Mouse (Mus musculus) common myeloid progenitor, adult 5-6 weeks (primary cell): Measurements from ENCODE around the gene Amt. TPM values are rescaled to one million over a fixed set of nuclear protein-coding genes. Genes with fewer than 3 reads are reported as not detected.
"Not testable (repeated sequence)": the region's sequence is repeated elsewhere in the genome, so short reads cannot be mapped to it uniquely, and the experiment has no call there.

Experiments
- ATAC-seq: replicated peaks from 2 replicates; pipeline ENCODE4 v1.8.0; 2016; ENCODE audit warnings: low read depth, mild to moderate bottlenecking, moderate TSS enrichment, inconsistent platforms; ENCODE audit not compliant: poor library complexity, severe bottlenecking
- total RNA-seq: library from RNA; stranded (forward); fragments of 200-1000, 187-1606 nt; gene quantifications from 2 replicates; pipeline ENCODE4 v1.2.3, GENCODE M21; 2017

Gene Amt
- 0.82 TPM in 1 of 2 replicates, not detected in the other for total RNA-seq

GRCm38 (mm10) chr9:108296453-108297355, at the start of gene Amt:
Gene Amt (plus strand): TSS chr9:108296853.
- ATAC-seq = no peak

- no peak for ATAC-seq
Measured at GRCm38 (mm10) chr9:108248957-108249356, 47.7 kb upstream of the Amt start.

- no peak for ATAC-seq
Measured at GRCm38 (mm10) chr9:108251877-108252276, 44.8 kb upstream of the Amt start.

DNA sequence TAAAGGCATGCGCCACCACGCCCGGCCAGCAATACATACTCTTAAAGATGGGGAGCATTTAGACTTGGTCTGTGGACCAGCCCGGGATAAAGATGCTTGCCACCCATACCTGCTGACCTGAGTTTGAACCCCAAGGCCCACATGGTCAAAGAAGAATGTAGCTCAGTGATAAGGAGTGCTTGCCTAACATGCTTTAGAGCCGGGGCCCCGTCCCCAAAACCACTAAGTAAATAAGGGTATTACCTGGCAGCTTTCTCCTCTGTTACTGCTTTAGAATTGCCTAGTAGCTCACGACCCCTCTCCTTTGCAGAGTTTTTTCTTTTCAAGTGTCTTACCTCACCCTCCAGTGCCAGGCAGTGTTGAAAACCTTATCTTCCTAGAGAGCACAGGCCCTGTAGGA, 43.9 kb upstream of the Amt start:
- no peak for ATAC-seq

DNA sequence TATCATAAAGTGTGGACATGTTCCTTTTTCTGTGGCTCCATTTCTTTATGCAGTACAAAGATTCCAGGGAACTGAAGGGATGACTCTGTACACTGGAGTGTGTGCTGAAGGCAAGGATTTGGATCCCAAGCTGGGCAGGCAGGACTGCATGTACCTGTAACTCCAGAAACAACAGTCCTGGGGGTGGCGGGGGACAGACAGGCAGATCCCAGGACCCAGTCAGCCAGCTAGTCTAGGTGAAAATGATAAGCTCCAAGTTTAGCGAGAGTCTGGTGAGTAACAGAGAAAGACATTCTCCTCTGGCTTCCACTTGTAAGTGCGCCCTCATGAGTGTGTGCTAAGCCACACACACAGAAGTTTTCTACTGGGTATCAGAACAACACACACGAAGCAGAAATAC, 36.1 kb upstream of the Amt start:
- no peak for ATAC-seq

- no peak for ATAC-seq
Measured at GRCm38 (mm10) chr9:108261865-108262264, 34.8 kb upstream of the Amt start.

DNA sequence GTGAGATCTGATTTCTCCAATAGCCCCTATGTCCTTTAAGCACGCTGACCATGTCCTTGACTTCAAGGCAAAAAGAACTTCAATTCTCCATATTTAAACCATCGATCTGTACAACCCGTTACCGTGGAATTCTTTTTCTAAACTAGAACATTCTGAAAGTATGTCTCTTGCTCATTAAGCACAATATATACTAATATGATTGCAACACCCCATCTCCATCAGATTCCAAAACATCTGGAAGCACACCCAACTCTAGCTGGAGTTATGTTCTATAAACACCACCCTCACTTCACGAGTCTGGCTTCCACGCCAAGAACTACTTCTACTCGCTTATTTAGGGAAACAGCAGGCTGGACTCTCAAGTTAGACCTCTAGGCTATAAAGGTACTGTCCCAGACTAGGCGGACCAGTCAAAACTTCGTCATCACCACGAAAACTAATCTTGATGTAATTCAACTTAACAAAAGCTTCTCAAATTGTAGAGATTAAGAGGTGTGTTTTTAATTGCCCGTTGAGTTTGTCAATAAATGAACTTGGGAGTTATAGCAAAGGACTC, 34.1 kb upstream of the Amt start:
- no peak for ATAC-seq

DNA sequence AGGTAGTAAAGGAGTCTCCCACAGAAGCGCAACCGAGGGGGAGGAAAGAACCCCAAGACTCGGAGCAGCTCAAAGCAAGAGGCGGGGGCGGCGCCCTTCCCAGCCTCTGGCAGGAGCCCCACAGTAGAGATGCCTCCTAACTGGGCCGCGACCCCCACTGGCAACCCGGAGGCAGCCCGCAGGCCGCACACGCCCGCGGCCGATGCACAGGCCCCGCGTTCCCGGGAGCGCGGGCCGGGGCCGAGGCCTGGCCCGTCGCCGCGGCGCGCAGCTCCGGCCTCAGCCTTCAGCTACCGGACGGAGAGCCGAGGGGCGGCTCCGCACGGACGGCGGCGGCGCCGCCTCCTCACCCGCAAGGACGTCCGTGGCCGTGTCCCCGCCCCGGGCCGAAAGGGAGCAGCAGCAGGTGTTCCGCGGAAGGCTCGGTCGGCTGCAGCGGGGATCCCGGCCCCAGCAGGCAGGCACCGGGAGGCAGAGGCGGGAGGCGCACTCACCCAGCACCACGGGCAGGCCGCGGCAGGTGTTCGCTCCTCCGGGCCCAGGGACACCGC, 33.4 kb upstream of the Amt start:
- ATAC-seq = peak; percentile 4; the same call in 1 of the 2 replicates

DNA sequence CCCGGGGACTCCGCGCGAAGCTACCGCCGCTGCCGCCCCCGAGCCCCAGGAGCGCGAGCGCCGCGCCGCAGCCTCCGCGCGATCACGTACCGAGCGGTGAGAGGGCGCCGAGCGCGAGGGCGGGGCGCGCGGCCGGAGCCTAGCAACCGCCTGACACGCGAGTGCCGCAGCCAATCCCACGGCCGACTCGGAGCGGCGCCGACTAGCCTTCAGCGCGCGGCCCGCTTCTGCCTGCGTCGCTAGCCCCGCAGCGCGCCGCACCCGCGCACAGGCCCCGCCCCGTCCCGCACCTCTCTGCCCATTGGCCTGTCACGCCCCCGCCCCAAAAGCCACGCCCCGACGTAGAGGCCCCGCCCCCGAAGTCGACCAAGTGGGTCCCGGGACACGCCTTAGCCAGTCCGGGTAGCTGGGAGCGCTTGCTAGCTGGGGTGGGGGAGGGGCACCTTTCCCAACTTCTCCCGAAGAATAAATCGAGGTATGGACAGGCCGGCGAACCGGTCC, 32.9 kb upstream of the Amt start, which contains the start of gene Dag1:
Dag1 (minus strand) TSS at position 269 of the 501 bp plus-strand sequence.
- ATAC-seq = peak; percentile 85

GRCm38 (mm10) chr9:108264191-108264921, 32.3 kb upstream of the Amt start:
- ATAC-seq = no peak; the same call in 1 of the 2 replicates

DNA sequence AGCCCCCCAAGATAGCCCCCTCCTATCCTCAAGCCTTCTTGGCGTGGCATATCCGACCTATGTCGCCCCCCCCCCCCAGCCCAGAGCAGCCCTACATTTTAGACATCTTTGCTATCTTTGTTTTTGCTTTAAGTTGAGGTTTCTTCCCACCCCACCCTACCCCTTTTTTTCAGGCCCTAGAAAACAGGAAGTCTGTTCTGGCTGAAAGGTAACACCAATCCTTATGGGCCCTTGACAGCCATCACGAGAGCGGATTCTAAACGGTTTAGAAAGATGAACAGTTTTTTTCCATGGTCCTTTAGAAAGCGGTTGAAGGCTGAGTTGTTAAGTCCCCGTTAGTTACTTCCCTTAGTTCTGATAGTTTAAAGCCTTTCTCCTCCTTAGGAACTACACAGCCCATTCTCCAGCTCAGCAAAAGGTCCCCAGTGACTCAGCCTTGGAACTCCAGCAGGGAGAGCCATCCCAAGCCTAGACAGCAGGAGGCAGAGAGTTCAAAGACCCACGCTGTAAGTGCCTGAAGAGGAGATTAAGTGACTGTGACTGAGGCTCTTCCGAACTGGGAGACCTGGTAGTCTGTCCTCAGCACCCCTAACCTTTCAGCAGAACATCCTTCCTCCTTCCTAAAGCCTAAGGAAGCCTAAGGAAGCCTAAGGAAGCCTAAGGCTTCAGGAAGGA, 30.3 kb upstream of the Amt start:
- no peak for ATAC-seq

- no peak for ATAC-seq
Measured at GRCm38 (mm10) chr9:108267691-108268090, 29.0 kb upstream of the Amt start.

DNA sequence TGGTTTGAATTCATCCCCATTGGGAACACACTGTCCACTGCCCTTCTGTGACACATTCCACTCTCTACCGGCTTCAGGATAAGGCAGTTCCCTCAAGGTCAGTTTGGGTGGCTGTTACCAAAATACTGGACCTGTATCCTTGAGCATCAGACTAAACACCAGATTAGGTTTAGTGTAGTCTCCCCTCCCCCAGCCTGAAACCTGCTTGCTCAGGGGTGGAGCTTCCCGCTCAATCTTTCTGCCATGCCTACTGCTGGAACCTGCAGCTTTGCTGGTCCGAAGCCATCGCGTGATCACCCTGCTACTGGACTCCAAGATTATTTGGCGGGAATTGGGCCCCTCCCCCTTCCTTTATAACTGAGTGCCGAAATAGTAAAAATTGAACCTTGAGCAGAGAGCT, 28.0 kb upstream of the Amt start:
- not testable (repeated sequence) for ATAC-seq

DNA sequence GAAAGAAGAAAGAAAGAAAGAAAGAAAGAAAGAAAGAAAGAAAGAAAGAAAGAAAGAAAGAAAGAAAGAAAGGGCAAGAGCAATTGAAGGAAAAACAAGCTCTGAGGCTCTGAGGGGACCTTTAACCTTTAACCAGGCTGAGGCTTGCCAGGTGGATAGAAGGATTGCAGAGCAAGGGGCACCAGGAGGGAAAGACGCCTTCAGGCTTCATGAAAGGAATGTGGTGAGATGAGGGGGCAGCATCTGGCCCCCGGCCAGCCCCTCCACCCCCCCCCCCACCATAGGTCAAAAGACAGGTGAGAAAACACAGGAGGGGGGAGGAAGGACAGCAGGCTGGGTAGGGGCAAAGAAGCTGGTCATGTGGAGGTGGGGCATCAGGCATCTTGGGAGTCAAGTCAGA, 24.7 kb upstream of the Amt start:
- ATAC-seq = no peak

GRCm38 (mm10) chr9:108272691-108273090, 24.0 kb upstream of the Amt start:
- ATAC-seq = no peak

- no peak for ATAC-seq
Measured at GRCm38 (mm10) chr9:108273485-108273884, 23.2 kb upstream of the Amt start.

DNA sequence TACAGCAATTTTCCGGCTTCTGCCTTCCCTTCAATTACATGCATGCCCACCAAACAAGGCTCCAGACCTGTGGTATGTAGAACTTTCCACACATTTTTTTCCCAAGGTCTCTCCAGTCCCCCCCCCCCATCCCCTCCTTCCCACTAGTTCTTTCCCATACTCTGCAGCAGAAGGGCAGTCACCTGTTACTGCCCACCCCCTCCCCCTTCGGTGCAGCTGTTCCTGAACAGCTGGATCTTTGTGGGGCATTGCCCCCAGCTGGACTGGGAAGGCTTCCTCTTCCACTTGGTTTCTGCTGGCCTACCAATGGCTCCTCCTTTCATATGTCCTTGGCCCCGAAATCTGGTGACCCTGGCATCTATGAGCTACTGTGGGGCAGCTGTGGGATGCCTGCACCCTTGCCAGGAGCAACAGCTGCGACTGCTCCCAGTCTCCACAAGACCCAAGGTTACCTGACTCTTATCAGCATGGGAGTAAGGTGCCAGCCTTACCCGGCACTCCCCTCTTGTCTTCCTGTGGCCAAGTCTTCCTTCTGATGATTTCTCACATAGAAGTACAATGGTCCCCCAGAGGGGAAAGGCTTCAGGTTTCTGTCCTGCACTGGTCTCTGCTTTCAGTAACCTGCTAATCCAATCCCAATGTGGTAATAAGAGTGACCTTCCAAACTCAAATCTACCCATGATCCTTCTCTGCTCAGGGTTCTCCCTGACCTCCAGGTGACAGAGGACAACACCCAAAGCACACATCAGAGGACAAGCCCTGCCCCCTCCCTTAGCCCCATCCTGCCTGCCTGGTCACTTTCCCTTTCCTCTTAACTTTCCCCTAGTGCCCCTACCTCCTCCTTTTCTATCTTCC, 21.9 kb upstream of the Amt start:
- no peak for ATAC-seq

- no peak for ATAC-seq
Measured at GRCm38 (mm10) chr9:108275331-108275659, 21.4 kb upstream of the Amt start.
